Mouse (Mus musculus): ENCODE measurements around the gene Afm.

- no peak for TF ChIP-seq POLR2A (IDR thresholded peaks at IDR 0.05; ENCODE audit: borderline replicate concordance, extremely low read depth, insufficient read depth, insufficient read length, poor library complexity, severe bottlenecking)
- no peak for TF ChIP-seq CTCF (IDR thresholded peaks at IDR 0.05; ENCODE audit: borderline replicate concordance, extremely low read depth, insufficient read depth, insufficient read length)
Observed at GRCm38 (mm10) chr5:90494308-90494707, 24.4 kb upstream of the Afm start.

Data from brain, embryonic 14.5 days (tissue).